Mouse (Mus musculus) ovary, postnatal 10 days (tissue): ENCODE measurements around the gene Itgb1bp2.
A peak's percentile ranks its signal among the peaks of the same experiment; 100 is the strongest.
"Not testable (repeated sequence)": the region's sequence is repeated elsewhere in the genome, so short reads cannot be mapped to it uniquely, and the experiment has no call there.

ENCODE experiments used
- DNase-seq: peaks from one replicate; pipeline ENCODE4 v3.0.0; 2022; ENCODE audit warnings: low spot score

Gene Itgb1bp2

GRCm38 (mm10) chrX:101448886-101449475 is at the start of gene Itgb1bp2:
Itgb1bp2 (plus strand) TSS chrX:101449088.
- no peak for DNase-seq

GRCm38 (mm10) chrX:101418946-101419724 is 29.8 kb upstream of the Itgb1bp2 start:
- DNase-seq, result peak; percentile 9

GRCm38 (mm10) chrX:101419725-101420699 is 28.9 kb upstream of the Itgb1bp2 start:
- DNase-seq, result peak; percentile 70

DNA sequence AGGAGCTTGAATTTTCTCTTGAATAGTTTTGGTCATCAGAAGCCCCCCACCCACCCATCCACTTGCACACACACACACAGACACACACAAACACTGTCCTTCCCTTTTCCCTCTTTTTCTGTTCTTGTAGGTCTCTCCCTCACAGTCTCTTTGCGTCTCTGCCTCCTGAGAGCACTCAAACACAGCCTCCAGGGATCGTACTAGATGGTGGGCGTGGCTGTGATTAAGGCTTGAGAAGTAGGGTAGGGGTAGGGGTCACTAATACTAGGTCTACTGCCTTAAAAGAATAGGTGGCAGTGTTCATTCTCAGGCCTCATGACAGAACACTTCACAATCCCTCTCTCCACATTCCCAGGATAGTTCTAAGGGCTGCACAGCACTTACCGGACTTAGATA is 28.2 kb upstream of the Itgb1bp2 start, which contains the start of gene Zmym3:
Gene Zmym3 (minus strand): TSS at position 150 of the 396 bp plus-strand sequence.
- DNase-seq, result no peak

DNA sequence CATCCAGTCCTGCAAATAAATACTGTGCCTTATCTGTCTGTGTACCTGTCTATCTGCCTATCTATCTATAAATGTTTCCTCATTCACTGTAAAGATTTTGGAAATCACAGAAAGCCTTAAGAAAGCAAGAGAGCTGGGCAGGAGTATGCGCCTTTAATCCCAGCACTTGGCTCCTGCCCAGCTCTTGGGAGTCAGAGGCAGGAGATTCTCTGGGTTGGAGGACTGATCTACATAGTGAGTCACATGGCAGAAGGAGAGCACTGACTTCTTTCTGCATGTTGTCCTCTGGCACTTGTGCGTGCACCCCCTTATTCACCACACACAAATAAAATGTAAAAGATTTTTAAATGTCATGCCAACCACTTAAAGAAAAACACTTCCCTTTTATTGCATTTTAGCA is 25.4 kb upstream of the Itgb1bp2 start:
- no peak for DNase-seq

DNA sequence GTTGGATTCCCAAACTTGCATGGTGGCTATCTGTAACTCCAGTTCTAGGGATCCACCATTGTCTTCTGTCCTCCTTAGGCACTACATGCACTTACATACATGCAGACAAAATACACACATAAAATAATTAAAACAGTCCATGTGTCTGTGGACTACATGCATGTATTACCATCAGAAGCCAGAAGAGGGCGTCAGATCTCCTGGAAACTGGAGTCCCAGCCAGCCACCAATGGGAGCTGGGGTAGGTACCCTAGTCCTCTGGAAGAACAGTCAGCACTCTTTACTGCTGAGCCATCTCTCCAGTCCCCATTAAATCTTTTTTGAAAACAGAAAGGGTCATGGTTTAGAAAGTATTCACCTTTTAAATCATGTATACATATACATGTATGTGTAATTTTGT is 21.1 kb upstream of the Itgb1bp2 start:
- DNase-seq, result no peak

DNA sequence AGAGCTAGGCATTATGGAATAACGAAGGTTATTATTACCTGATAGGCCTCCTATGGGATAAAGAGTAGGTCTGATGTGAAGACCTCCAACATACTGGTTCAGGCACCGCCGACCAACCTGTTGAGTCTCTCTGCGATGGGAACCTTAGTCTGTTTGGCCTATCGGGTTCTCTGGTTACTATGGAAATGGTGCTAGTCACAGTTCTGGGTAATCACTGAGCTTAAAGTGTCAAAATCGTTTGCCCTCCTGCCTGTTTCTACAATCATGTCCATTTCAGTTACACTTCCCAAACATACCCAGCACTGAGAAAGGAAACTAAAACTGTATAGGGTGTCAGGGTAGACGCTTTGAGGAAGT is 20.1 kb upstream of the Itgb1bp2 start:
- no peak for DNase-seq

GRCm38 (mm10) chrX:101429142-101429949 is 19.5 kb upstream of the Itgb1bp2 start, which contains the start of gene Nono:
Nono (plus strand) TSS chrX:101429318.
- DNase-seq, result peak; percentile 39

DNA sequence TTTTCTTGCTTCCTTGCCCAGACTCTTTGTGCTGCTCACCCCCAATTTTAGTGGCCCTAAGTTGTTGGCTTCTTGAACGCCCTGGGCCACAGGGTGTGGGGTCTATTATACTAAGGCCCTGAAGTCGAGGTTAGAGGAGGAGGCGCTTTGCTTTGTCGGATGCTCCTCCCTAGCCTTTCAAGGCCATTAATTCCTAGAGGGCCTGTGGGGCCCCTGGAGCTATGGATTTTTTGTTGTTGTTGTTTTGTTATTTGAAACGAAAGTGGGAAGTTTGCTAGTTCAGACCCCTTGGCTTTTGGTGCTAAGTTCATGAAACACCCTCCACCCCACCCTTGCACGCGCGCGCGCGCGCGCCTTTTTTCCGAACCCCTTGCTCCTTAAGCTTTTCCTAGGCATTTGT is 18.9 kb upstream of the Itgb1bp2 start:
- no peak for DNase-seq

- no peak for DNase-seq
Measured at GRCm38 (mm10) chrX:101451147-101451546, 2.3 kb downstream of the Itgb1bp2 start.

DNA sequence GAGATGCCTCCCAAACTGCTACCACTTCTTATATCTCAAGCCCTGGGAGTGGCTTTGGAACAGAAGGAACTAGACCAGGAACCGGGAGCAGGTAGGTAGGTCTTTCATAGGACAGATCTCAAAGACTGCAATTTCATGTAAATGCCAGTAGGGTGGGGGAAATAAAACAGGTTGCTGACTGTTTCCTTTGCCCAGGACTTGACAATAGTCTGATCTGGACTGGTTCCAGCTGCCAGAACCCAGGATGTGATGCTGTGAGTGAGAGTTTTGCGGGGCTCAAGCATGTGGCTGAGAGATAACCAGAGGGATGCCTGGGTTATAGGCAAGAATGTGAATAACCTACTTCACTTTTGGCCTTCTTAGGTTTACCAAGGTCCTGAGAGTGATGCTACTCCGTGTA is 2.7 kb downstream of the Itgb1bp2 start:
- no peak for DNase-seq

DNA sequence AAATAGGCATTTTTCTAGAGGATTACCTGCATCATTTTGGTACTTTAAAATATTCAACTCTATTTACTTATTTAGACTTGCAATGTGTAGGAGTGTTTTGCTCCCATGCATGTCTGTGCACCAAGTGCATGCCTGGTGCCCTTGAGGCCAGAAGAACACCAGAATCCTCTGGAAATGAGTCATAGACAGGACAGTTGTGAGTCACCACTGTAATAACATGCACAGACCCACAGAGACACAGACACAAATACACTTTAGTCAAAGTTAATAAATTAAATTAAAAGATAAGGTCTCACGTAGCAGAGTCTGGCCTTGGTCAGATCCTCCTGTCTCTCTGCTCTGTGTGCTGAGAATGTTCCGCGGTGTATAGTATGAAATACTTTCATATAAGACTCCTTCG is 23.3 kb downstream of the Itgb1bp2 start:
- no peak for DNase-seq

DNA sequence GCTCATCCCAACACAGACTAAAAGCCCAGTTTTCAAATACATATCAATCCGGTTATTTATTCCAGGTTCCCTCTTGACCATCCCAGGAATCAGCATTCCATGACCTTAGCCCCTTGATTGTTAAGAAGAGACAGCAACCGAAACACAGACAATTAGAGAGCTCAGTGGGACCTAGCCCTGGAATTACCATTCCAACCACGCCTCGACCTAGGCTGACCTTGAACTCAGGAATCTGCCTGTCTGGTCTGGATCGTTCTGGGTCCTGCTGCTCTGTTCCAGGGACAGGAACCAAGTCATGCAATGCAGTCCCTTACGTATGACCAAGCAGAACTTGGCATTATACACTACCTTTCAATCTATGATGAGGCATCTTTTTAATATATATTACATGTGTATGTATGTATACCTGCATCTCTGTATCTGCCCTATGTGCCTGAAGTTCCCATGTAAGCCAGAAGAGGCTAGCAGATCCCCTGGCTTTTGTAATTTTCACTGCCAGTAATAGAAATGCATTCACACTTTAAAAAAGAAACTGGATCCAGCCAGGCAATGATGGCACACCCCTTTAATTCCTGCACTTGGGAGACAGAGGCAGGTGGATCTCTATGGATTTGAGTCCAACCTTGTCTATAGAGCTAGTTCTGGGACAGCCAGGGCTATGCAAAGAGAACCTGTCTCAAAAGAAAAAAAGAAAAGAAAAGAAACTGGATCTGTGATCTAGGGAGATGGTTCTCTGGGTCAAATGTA is 32.9 kb downstream of the Itgb1bp2 start:
- DNase-seq, result no peak

DNA sequence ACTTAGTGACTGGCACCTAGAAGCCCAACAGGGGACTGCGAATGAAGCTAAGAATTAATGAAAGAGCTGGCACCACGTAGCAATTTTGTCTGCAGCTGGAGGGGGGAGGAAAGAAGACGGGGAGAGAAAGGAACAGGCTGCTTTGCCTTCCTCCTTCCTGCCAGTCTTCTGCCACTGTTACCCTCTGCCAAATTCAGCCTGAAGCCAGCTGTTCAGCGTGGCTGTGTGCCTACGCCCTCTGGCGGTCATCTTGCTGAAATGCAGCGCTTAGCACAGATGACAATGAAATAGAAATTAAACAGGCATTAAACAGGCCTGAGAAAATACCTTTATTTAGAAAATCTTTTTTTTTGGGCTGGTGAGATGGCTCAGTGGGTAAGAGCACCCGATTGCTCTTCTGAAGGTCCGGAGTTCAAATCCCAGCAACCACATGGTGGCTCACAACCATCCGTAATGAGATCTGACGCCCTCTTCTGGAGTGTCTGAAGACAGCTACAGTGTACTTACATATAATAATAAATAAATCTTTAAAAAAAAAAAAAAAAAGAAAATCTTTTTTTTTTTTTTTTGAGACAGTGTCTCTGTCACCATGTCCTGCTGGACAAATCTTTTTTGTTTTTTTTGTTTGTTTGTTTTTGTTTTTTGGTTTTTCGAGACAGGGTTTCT is 37.7 kb downstream of the Itgb1bp2 start:
- not testable (repeated sequence) for DNase-seq
